Mouse (Mus musculus) liver, adult 2 months (tissue): Measurements from ENCODE around the gene Ercc6l2. TPM values are rescaled to one million over a fixed set of nuclear protein-coding genes. Genes with fewer than 3 reads are reported as not detected.

Experiments
- DNase-seq: peaks from one replicate; pipeline ENCODE4 v3.0.0-alpha.2; 2011; ENCODE audit warnings: low read depth, low spot score; ENCODE audit errors: extremely low read depth
- H3K27ac ChIP-seq: fragments of 200-500 bp; replicated peaks from 2 replicates; pipeline ENCODE4 v1.5.1; 2012; ENCODE audit warnings: low read depth, mild to moderate bottlenecking, control low read depth, inconsistent platforms, low read length; ENCODE audit not compliant: insufficient read depth
- H3K27me3 ChIP-seq: fragments of 200-500 bp; 2 replicates; pipeline ENCODE4 v1.6.1; 2012; ENCODE audit warnings: mild to moderate bottlenecking, moderate library complexity, low read length, inconsistent platforms; ENCODE audit not compliant: control insufficient read depth, insufficient read depth
- H3K36me3 ChIP-seq: fragments of 200-500 bp; 2 replicates; pipeline ENCODE4 v1.6.1; 2012; ENCODE audit warnings: low read length, inconsistent platforms; ENCODE audit not compliant: control insufficient read depth, insufficient read depth
- H3K4me1 ChIP-seq: fragments of 200-500 bp; 2 replicates; pipeline ENCODE4 v1.6.1; 2011; ENCODE audit warnings: low read length; ENCODE audit not compliant: control insufficient read depth, insufficient read depth
- H3K4me3 ChIP-seq: fragments of 200-500 bp; 2 replicates; pipeline ENCODE4 v1.5.1; 2011; ENCODE audit warnings: low read depth, mild to moderate bottlenecking, control low read depth, low read length, moderate library complexity; ENCODE audit not compliant: insufficient read depth
- H3K79me2 ChIP-seq: fragments of 200-500 bp; 2 replicates; pipeline ENCODE4 v1.6.1; 2012; ENCODE audit warnings: inconsistent platforms, mild to moderate bottlenecking, low read length, moderate library complexity; ENCODE audit not compliant: control insufficient read depth, insufficient read depth
- H3K9ac ChIP-seq: fragments of 200-500 bp; 2 replicates; pipeline ENCODE4 v1.6.1; 2012; ENCODE audit warnings: low read depth, mild to moderate bottlenecking, control low read depth, inconsistent platforms, low read length
- CTCF ChIP-seq: fragments of 200-500 bp; IDR thresholded peaks from 2 replicates; pipeline ENCODE4 v1.5.1; 2011; ENCODE audit warnings: low read depth, low read length, control low read depth
- POLR2A ChIP-seq: fragments of 200-500 bp; IDR thresholded peaks from 2 replicates; pipeline ENCODE4 v1.6.1; 2011; ENCODE audit warnings: low read length, control low read depth; ENCODE audit not compliant: insufficient read depth; ENCODE audit errors: extremely low read depth
- WGBS: fragments of 180-500 bp; shearing (Covaris S2); methylation state at CpG from one replicate; pipeline ENCODE4 v1.1.7; 2018; 5-methylcytosine and 5-hydroxymethylcytosine counted together
- polyA plus RNA-seq: library from polyadenylated mRNA; depleted of rRNA; stranded (reverse); fragments of >200 nt; gene quantifications from 2 replicates; pipeline ENCODE4 v1.2.3, GENCODE M21; 2012
- total RNA-seq: library from RNA; depleted of rRNA; stranded (reverse); fragments of >200 nt; gene quantifications from 2 replicates; pipeline ENCODE4 v1.2.3, GENCODE M21; 2014

Ercc6l2 gene
- total and polyA plus RNA-seq, 2 experiments = 2.3 to 14.0 TPM

GRCm38 (mm10) chr13:63929351-63929750 is 114.3 kb downstream of the Ercc6l2 start:
- no peak overlapping the region for H3K9ac ChIP-seq
- H3K27me3 ChIP-seq = no peaks in the 10 kb centered on the region
- TF ChIP-seq POLR2A (no peak), CTCF (no peak)
- no peak for DNase-seq
- H3K79me2 ChIP-seq = no peaks in the 10 kb centered on the region
- H3K4me1 ChIP-seq = peaks cover 12% of the 10 kb centered on the region; the same call in 1 of the 2 replicates
- no peak overlapping the region for H3K27ac ChIP-seq
- H3K4me3 ChIP-seq = no peak overlapping the region
- 54% methylated on average over 1 of the region's 1 CpGs for WGBS
- no peaks in the 10 kb centered on the region for H3K36me3 ChIP-seq

DNA sequence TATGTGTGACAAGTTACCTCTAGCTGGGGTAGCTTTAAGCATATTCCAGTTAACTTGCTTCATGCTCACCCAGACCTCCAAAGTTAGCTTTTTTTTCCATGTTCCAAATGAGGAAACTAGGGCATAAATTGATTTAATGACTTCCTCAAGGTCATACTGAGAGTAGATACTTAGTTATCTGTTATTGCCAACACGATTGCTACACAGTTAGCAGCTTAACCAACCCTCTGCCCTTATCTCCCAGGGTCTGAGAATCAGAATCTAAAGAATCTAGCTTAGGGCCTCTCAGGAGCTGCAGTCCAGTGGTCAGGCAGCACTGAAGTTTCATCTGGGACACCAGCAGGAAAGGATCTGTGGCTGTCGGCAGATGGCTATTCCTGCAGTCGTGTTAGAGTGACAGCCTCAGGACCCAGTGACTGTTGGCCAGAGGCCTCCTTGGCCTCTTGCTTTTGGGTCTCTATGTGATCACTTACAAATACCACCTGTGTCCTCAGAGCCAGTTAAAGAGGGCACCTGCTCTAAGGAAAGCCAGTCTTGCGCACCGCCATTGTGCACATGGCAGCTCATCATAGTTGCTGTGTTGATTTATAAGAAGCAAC is 115.0 kb downstream of the Ercc6l2 start:
- Histone ChIP-seq H3K4me1 (peaks cover 12% of the 10 kb centered on the region; the same call in 1 of the 2 replicates), H3K27me3 (no peaks in the 10 kb centered on the region), H3K79me2 (no peaks in the 10 kb centered on the region), H3K4me3 (no peak overlapping the region), H3K9ac (no peak overlapping the region), H3K36me3 (no peaks in the 10 kb centered on the region), H3K27ac (peak overlapping the region; percentile 51; the same call in 1 of the 2 replicates)
- TF ChIP-seq POLR2A (no peak), CTCF (no peak)
- DNase-seq = peak; percentile 80
- WGBS = 51% methylated on average over 5 of the region's 5 CpGs

GRCm38 (mm10) chr13:63930525-63930924 is 115.5 kb downstream of the Ercc6l2 start:
- TF ChIP-seq CTCF (no peak), POLR2A (no peak)
- H3K36me3 ChIP-seq = no peaks in the 10 kb centered on the region
- 37% methylated on average over 10 of the region's 10 CpGs for WGBS

GRCm38 (mm10) chr13:63936369-63936768 is 121.3 kb downstream of the Ercc6l2 start:
- Histone ChIP-seq H3K4me3 (no peak overlapping the region), H3K4me1 (no peaks in the 10 kb centered on the region), H3K27ac (no peak overlapping the region), H3K36me3 (no peaks in the 10 kb centered on the region), H3K79me2 (no peaks in the 10 kb centered on the region), H3K9ac (no peak overlapping the region), H3K27me3 (no peaks in the 10 kb centered on the region)
- TF ChIP-seq POLR2A = no peak
- no peak for TF ChIP-seq CTCF
- DNase-seq = no peak
- WGBS = 80% methylated on average over 9 of the region's 9 CpGs

More at GRCm38 (mm10) chr13:63930525-63930924, 115.5 kb downstream of the Ercc6l2 start:
- DNase-seq = peak; percentile 18
- no peak overlapping the region for H3K9ac ChIP-seq
- H3K4me3 ChIP-seq = no peak overlapping the region
- H3K4me1 ChIP-seq = peaks cover 12% of the 10 kb centered on the region; the same call in 1 of the 2 replicates
- H3K27me3 ChIP-seq = no peaks in the 10 kb centered on the region
- no peaks in the 10 kb centered on the region for H3K79me2 ChIP-seq
- H3K27ac ChIP-seq = no peak overlapping the region

GRCm38 (mm10) chr13:63940257-63940656 is 125.2 kb downstream of the Ercc6l2 start:
- Histone ChIP-seq H3K4me3 (no peak overlapping the region), H3K27ac (no peak overlapping the region), H3K4me1 (no peaks in the 10 kb centered on the region), H3K27me3 (no peaks in the 10 kb centered on the region), H3K36me3 (no peaks in the 10 kb centered on the region), H3K79me2 (no peaks in the 10 kb centered on the region), H3K9ac (no peak overlapping the region)
- WGBS = 73% methylated on average over 1 of the region's 1 CpGs
- DNase-seq = no peak
- TF ChIP-seq POLR2A (no peak), CTCF (no peak)

DNA sequence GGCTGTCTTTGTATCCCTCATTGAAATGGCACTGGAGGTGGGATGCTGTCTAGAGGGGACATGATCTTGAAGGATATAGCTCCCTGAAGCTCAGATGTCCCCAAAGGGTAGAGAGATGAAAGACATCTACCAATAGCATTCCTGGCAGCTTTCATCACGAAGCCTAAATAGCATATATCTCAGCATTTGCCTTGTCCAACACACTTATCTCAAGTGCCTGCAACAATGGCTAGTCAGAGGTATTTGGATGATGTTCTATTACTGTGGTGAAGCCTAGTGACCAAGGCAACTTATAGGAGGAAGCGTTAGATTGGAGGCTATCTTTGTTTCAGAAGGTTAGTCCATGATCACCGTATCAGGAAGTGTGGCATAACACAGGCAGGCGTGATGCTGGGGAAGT is 126.1 kb downstream of the Ercc6l2 start:
- no peak overlapping the region for H3K27ac ChIP-seq
- no peaks in the 10 kb centered on the region for H3K27me3 ChIP-seq
- DNase-seq = no peak
- 91% methylated on average over 4 of the region's 4 CpGs for WGBS
- no peaks in the 10 kb centered on the region for H3K79me2 ChIP-seq
- no peaks in the 10 kb centered on the region for H3K36me3 ChIP-seq
- no peak for TF ChIP-seq POLR2A
- TF ChIP-seq CTCF = no peak
- H3K9ac ChIP-seq = no peak overlapping the region
- no peaks in the 10 kb centered on the region for H3K4me1 ChIP-seq
- no peak overlapping the region for H3K4me3 ChIP-seq
